Mouse (Mus musculus): ENCODE measurements around the gene Itga4.

Itga4 gene

GRCm38 (mm10) chr2:79357835-79358234 lies 102.6 kb downstream of the Itga4 start:
- no peak for DNase-seq

GRCm38 (mm10) chr2:79362029-79362428 lies 106.8 kb downstream of the Itga4 start:
- no peak for DNase-seq

GRCm38 (mm10) chr2:79363920-79364319 lies 108.7 kb downstream of the Itga4 start:
- DNase-seq: no peak

GRCm38 (mm10) chr2:79367451-79368450 lies 112.5 kb downstream of the Itga4 start:
- DNase-seq: peak; percentile 83

- no peak for DNase-seq
Measured at GRCm38 (mm10) chr2:79368661-79369060, 113.4 kb downstream of the Itga4 start.

- peak; percentile 89 for DNase-seq
Measured at GRCm38 (mm10) chr2:79369061-79369524, 113.9 kb downstream of the Itga4 start.

- DNase-seq: peak; percentile 61
Measured at GRCm38 (mm10) chr2:79369905-79370304, 114.7 kb downstream of the Itga4 start.

- DNase-seq: peak; percentile 96
Measured at GRCm38 (mm10) chr2:79370711-79371312, 115.6 kb downstream of the Itga4 start.

GRCm38 (mm10) chr2:79371326-79372153 lies 116.3 kb downstream of the Itga4 start:
- peak; percentile 68 for DNase-seq

GRCm38 (mm10) chr2:79372154-79372467 lies 116.9 kb downstream of the Itga4 start:
- no peak for DNase-seq

GRCm38 (mm10) chr2:79372486-79373200 lies 117.4 kb downstream of the Itga4 start:
- peak; percentile 90 for DNase-seq

GRCm38 (mm10) chr2:79378346-79379086 lies 123.3 kb downstream of the Itga4 start:
- peak; percentile 36 for DNase-seq

- DNase-seq: peak; percentile 65
Measured at GRCm38 (mm10) chr2:79379087-79380041, 124.1 kb downstream of the Itga4 start.

All from heart, adult 11 months (tissue).